Mouse (Mus musculus) ovary, adult 2 months (tissue): ENCODE results near the gene Sox8. TPM values are rescaled to one million over a fixed set of nuclear protein-coding genes. Genes with fewer than 3 reads are reported as not detected.

Experiments
- polyA plus RNA-seq: library from polyadenylated mRNA; depleted of rRNA; stranded (reverse); fragments of >200 nt; gene quantifications from 2 replicates; pipeline ENCODE4 v1.2.3, GENCODE M21; 2012; rRNA removed

Sox8 gene
- polyA plus RNA-seq, result 4.4 and 5.8 TPM in 2 replicates

GRCm38 (mm10) chr17:25570648-25571452, at the start of gene Sox8:
Gene Sox8 (minus strand): TSS chr17:25570686.

GRCm38 (mm10) chr17:25578920-25579319, 8.4 kb upstream of the Sox8 start, which contains the start of gene Lmf1:
Gene Lmf1 (plus strand): TSS chr17:25579085.

Other genes starting within 250 kb of the Sox8 start
- gene Tpsab1, start 225.1 kb downstream of the Sox8 start, polyA plus RNA-seq, result 0.79 and 1.6 TPM in 2 replicates
- gene Tpsb2, start 204.4 kb downstream of the Sox8 start, polyA plus RNA-seq, result 13.5 and 14.6 TPM in 2 replicates
- 0.40 and 0.45 TPM in 2 replicates for gene Tpsg1, start 201.4 kb downstream of the Sox8 start, polyA plus RNA-seq
- 61.2 and 67.3 TPM in 2 replicates for gene Cacna1h, start 136.9 kb downstream of the Sox8 start, polyA plus RNA-seq
- 13.3 and 13.9 TPM in 2 replicates for gene Tekt4, start 116.1 kb downstream of the Sox8 start, polyA plus RNA-seq
- gene Sstr5, start 73.4 kb downstream of the Sox8 start, polyA plus RNA-seq, result not detected in 2 replicates
- gene Lmf1, start 8.4 kb upstream of the Sox8 start, polyA plus RNA-seq, result 22.7 and 27.2 TPM in 2 replicates
- 2.7 and 3.5 TPM in 2 replicates for gene Gng13, start 146.5 kb upstream of the Sox8 start, polyA plus RNA-seq
- 12.0 and 22.1 TPM in 2 replicates for gene Chtf18, start 156.7 kb upstream of the Sox8 start, polyA plus RNA-seq
- gene Rpusd1, start 157.0 kb upstream of the Sox8 start, polyA plus RNA-seq, result 82.3 and 86.0 TPM in 2 replicates
- 0.94 and 1.2 TPM in 2 replicates for gene Mslnl, start 165.4 kb upstream of the Sox8 start, polyA plus RNA-seq
- 33.2 and 39.7 TPM in 2 replicates for gene Msln, start 183.7 kb upstream of the Sox8 start, polyA plus RNA-seq
- gene Narfl, start 203.1 kb upstream of the Sox8 start, polyA plus RNA-seq, result 24.6 and 29.5 TPM in 2 replicates
- 86.4 and 90.9 TPM in 2 replicates for gene Haghl, start 215.0 kb upstream of the Sox8 start, polyA plus RNA-seq
- gene Ccdc78, start 215.9 kb upstream of the Sox8 start, polyA plus RNA-seq, result 17.5 and 18.6 TPM in 2 replicates
- 159 and 201 TPM in 2 replicates for gene Fam173a, start 222.2 kb upstream of the Sox8 start, polyA plus RNA-seq
- 2.5 TPM in 1 of 2 replicates, not detected in the other for gene AC134908.4, start 225.0 kb upstream of the Sox8 start, polyA plus RNA-seq
- 100 and 135 TPM in 2 replicates for gene Metrn, start 226.4 kb upstream of the Sox8 start, polyA plus RNA-seq
- gene Fbxl16, start 238.4 kb upstream of the Sox8 start, polyA plus RNA-seq, result 5.4 and 6.6 TPM in 2 replicates